Mouse (Mus musculus) midbrain, embryonic 14.5 days (tissue): ENCODE results near the gene Tcf7l2. TPM values are rescaled to one million over a fixed set of nuclear protein-coding genes. Genes with fewer than 3 reads are reported as not detected.

Source experiments
- ATAC-seq: fragments of 200-750 bp; cut with Nextera tagmentation; 2 replicates; pipeline ENCODE4 v1.8.0; 2017; ENCODE audit warnings: moderate number of reproducible peaks, moderate library complexity; ENCODE audit not compliant: low FRiP score, low TSS enrichment
- DNase-seq: peaks from one replicate; pipeline ENCODE4 v3.0.0-alpha.2; 2015
- H3K27ac ChIP-seq: fragments of 300-500 bp; sonication (generic); replicated peaks from 2 replicates; pipeline ENCODE4 v1.5.1; 2014; ENCODE audit warnings: mild to moderate bottlenecking, low read depth, low read length, moderate library complexity
- H3K27me3 ChIP-seq: fragments of 300-500 bp; sonication (generic); 2 replicates; pipeline ENCODE4 v1.6.1; 2014; ENCODE audit warnings: low read length, control low read depth, mixed read lengths; ENCODE audit not compliant: control insufficient read depth, insufficient read depth
- H3K36me3 ChIP-seq: fragments of 300-500 bp; sonication (generic); 2 replicates; pipeline ENCODE4 v1.6.1; 2014; ENCODE audit warnings: low read length, control low read depth; ENCODE audit not compliant: control insufficient read depth, insufficient read depth
- H3K4me1 ChIP-seq: fragments of 300-500 bp; sonication (generic); 2 replicates; pipeline ENCODE4 v1.6.1; 2014; ENCODE audit warnings: mild to moderate bottlenecking, antibody characterized with exemption, low read length, control low read depth; ENCODE audit not compliant: control insufficient read depth, insufficient read depth
- H3K4me2 ChIP-seq: fragments of 300-500 bp; sonication (generic); 2 replicates; pipeline ENCODE4 v1.6.1; 2014; ENCODE audit warnings: mild to moderate bottlenecking, low read length, moderate library complexity
- H3K4me3 ChIP-seq: fragments of 300-500 bp; sonication (generic); replicated peaks from 2 replicates; pipeline ENCODE4 v1.5.1; 2014; ENCODE audit warnings: low read depth, low read length
- H3K9ac ChIP-seq: fragments of 300-500 bp; sonication (generic); replicated peaks from 2 replicates; pipeline ENCODE4 v1.6.1; 2014; ENCODE audit warnings: mild to moderate bottlenecking, low read length, moderate library complexity
- H3K9me3 ChIP-seq: fragments of 300-500 bp; sonication (generic); 2 replicates; pipeline ENCODE4 v1.6.1; 2016; ENCODE audit warnings: low read length, control low read depth, mixed read lengths; ENCODE audit not compliant: control insufficient read depth
- WGBS: fragments of 180-500 bp; shearing (Covaris S2); extraction: QIAGEN DNeasy Blood & Tissue Kit; methylation state at CpG from one replicate; pipeline ENCODE4 v1.1.7; 2014; 5-methylcytosine and 5-hydroxymethylcytosine counted together
- polyA plus RNA-seq: library from polyadenylated mRNA; unstranded; fragments of >200 nt; fragmentation: Nextera tagmentation; extraction: Ambion mirVana; gene quantifications from 2 replicates; pipeline ENCODE4 v1.2.1, GENCODE M21; 2014

The Tcf7l2 gene
- polyA plus RNA-seq, 1 experiment from 2014 or later: 768 TPM

DNA sequence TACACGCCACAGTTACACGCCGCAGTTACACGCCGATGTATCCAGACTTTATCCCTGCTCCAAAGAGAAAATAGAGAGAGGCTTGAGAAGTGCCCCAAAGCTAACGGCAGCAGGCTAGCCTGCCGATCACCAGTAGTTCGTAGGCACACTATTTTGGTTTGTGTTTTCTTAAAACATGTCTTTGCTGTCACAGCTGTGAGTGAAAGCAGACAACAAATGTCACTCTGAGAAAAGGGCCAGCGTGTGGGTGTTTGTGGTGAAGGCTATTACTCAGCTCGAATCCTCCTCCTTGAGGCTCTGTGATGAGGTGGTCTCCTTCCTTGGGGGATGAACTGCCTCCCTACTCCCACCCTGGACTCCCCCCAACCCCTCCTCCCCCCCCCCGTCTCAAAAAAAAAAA lies 26.6 kb downstream of the Tcf7l2 start:
- Histone ChIP-seq H3K4me3 (no peak overlapping the region), H3K36me3 (no peaks in the 10 kb centered on the region), H3K9me3 (no peaks in the 10 kb centered on the region), H3K4me1 (peaks cover 15% of the 10 kb centered on the region), H3K4me2 (no peak overlapping the region), H3K9ac (no peak overlapping the region), H3K27me3 (no peaks in the 10 kb centered on the region), H3K27ac (no peak overlapping the region)
- no peak for ATAC-seq
- no peak for DNase-seq
- 73% methylated on average over 11 of the region's 11 CpGs for WGBS

DNA sequence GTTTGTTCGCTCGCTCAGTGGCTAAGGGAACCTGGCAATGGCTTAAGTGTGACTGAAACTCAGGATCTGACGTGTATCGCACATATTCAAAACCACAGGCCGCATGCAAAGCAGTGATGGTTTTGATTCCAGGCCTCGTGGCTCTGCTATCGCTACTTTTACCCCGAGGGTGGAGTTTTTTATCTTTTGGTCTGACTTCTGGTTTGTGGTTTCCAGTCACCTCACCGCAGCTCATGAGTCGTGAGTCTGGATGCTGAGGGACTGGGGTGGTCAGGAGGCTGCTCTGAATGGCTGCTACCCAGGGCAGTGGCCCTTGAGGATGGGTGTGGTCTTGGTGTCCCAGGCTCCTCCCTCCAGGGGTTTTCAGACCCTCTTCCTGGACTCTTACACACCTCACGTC lies 27.3 kb downstream of the Tcf7l2 start:
- no peak for DNase-seq
- H3K9me3 ChIP-seq: no peaks in the 10 kb centered on the region
- no peak overlapping the region for H3K4me3 ChIP-seq
- H3K9ac ChIP-seq: no peak overlapping the region
- ATAC-seq: no peak
- H3K36me3 ChIP-seq: no peaks in the 10 kb centered on the region
- H3K4me2 ChIP-seq: no peak overlapping the region
- H3K27me3 ChIP-seq: no peaks in the 10 kb centered on the region
- WGBS: 71% methylated on average over 11 of the region's 11 CpGs
- H3K27ac ChIP-seq: no peak overlapping the region
- peaks cover 19% of the 10 kb centered on the region for H3K4me1 ChIP-seq

DNA sequence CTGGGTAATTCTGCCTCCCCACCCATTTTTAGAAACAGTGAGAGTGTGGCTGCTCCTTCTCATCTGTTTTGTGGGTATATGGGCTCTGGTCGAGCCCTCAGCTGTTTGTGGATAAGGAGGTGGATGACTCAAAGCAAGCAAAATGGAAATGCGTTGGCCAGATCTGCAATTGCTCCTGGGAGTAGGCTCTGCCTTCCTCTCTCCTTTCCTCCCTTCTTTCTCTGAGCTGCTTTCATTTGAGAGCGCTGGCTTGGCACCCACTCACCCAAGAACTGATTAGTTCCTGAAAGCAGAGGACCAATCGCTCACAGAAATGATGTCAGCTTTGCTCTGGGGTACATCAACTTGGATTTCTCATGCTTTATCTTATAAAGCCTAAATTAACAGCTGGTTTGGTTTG lies 32.7 kb downstream of the Tcf7l2 start:
- Histone ChIP-seq H3K36me3 (no peaks in the 10 kb centered on the region), H3K27me3 (no peaks in the 10 kb centered on the region), H3K4me3 (no peak overlapping the region), H3K4me2 (no peak overlapping the region), H3K27ac (peak overlapping the region; percentile 63; the same call in 1 of the 2 replicates), H3K9ac (no peak overlapping the region), H3K9me3 (no peaks in the 10 kb centered on the region), H3K4me1 (peaks cover 38% of the 10 kb centered on the region)
- DNase-seq (no peak), ATAC-seq (no peak)
- WGBS: 41% methylated on average over 4 of the region's 4 CpGs

DNA sequence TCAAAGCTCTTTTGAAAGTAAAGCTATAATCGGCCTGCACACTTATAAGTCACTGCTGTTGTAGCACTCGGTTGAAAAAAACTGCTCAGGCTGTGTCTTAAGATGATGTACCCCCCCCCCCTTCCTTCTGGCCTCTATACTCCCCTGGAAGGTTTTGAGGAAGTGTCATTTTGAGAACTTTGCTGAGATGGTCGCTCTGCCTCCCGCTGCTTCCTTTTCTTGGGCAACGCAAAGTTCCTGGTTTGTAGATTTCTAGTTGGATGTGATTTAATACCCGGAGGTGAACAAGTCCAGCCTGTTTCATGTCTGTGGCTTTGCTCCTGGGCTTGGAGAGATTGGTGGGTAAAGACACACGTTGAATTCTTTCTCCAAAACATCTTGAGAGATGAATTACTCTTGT lies 33.2 kb downstream of the Tcf7l2 start:
- Histone ChIP-seq H3K36me3 (no peaks in the 10 kb centered on the region), H3K27ac (no peak overlapping the region), H3K4me2 (no peak overlapping the region), H3K4me3 (no peak overlapping the region), H3K4me1 (peaks cover 38% of the 10 kb centered on the region), H3K27me3 (no peaks in the 10 kb centered on the region), H3K9me3 (no peaks in the 10 kb centered on the region), H3K9ac (no peak overlapping the region)
- 74% methylated on average over 7 of the region's 7 CpGs for WGBS
- ATAC-seq: no peak
- no peak for DNase-seq

DNA sequence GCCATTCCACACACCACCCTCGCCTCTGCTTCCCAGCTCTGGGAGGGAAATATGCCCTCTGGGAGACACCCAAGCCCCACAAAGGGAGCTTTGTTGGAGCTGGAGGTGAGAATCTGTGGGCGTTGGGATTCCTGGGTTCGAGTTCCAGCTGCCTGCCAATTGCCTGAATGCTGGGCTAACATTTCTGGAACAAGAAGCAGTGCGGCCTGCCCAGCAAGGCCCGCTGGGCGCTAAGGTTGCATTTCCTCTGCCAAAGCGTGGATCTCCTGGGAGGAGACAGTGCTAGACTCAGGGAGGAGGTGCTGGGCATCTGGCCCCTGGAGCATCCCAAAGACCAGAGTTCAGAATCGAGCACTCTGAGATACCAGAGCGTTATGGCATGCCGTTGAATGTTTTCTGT lies 38.3 kb downstream of the Tcf7l2 start:
- H3K4me1 ChIP-seq: peaks cover 24% of the 10 kb centered on the region
- H3K9ac ChIP-seq: no peak overlapping the region
- ATAC-seq (no peak), DNase-seq (no peak)
- no peaks in the 10 kb centered on the region for H3K27me3 ChIP-seq
- H3K36me3 ChIP-seq: no peaks in the 10 kb centered on the region
- no peaks in the 10 kb centered on the region for H3K9me3 ChIP-seq
- H3K4me3 ChIP-seq: no peak overlapping the region
- WGBS: 85% methylated on average over 10 of the region's 10 CpGs
- no peak overlapping the region for H3K27ac ChIP-seq
- H3K4me2 ChIP-seq: no peak overlapping the region

DNA sequence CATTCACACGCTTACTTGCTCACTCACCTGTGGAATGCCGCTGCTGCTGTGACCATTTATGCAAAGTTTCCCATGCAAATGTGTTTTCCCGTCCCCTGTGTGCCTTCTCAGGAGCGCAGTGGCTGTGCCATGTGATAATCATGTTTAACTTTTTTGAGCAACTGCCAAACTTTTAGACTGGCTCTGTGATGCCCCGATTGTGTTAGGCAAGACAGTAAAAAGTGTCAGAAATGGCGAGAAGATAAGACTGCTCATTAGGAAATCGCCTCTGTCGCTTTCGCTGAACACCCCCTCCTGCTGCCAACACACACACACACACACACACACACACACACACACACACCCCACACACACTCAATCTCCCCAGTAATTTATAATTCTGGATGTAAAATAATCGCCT lies 39.5 kb downstream of the Tcf7l2 start:
- no peak overlapping the region for H3K4me3 ChIP-seq
- H3K9ac ChIP-seq: no peak overlapping the region
- no peaks in the 10 kb centered on the region for H3K9me3 ChIP-seq
- no peak for ATAC-seq
- no peak overlapping the region for H3K27ac ChIP-seq
- 58% methylated on average over 10 of the region's 10 CpGs for WGBS
- H3K4me2 ChIP-seq: no peak overlapping the region
- no peaks in the 10 kb centered on the region for H3K36me3 ChIP-seq
- H3K4me1 ChIP-seq: peaks cover 24% of the 10 kb centered on the region
- no peaks in the 10 kb centered on the region for H3K27me3 ChIP-seq
- DNase-seq: no peak

DNA sequence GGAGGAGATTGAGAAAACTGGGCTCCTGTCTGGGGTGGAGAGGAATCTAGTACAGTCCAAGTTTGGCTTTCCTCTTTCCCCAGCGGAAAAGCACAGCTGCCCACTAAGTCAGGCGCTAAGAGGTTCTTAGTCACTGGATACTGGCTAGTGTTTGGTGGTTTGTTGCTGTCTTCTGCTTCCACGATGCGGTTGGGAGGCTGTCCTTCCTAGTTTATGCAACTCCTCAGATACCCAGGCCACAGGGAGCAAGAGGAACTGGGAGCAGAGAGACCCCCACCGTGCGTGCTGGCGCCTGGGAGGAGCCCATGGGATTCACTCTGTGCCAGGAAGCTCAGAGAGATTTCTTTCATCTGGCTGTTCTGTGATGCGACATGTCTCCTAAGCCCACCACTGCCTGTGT lies 40.1 kb downstream of the Tcf7l2 start:
- H3K27ac ChIP-seq: no peak overlapping the region; the same call in 1 of the 2 replicates
- ATAC-seq (no peak), DNase-seq (no peak)
- no peaks in the 10 kb centered on the region for H3K36me3 ChIP-seq
- no peak overlapping the region for H3K4me2 ChIP-seq
- peaks cover 24% of the 10 kb centered on the region for H3K4me1 ChIP-seq
- H3K4me3 ChIP-seq: no peak overlapping the region
- WGBS: 72% methylated on average over 8 of the region's 8 CpGs
- no peak overlapping the region for H3K9ac ChIP-seq
- H3K27me3 ChIP-seq: no peaks in the 10 kb centered on the region
- no peaks in the 10 kb centered on the region for H3K9me3 ChIP-seq

DNA sequence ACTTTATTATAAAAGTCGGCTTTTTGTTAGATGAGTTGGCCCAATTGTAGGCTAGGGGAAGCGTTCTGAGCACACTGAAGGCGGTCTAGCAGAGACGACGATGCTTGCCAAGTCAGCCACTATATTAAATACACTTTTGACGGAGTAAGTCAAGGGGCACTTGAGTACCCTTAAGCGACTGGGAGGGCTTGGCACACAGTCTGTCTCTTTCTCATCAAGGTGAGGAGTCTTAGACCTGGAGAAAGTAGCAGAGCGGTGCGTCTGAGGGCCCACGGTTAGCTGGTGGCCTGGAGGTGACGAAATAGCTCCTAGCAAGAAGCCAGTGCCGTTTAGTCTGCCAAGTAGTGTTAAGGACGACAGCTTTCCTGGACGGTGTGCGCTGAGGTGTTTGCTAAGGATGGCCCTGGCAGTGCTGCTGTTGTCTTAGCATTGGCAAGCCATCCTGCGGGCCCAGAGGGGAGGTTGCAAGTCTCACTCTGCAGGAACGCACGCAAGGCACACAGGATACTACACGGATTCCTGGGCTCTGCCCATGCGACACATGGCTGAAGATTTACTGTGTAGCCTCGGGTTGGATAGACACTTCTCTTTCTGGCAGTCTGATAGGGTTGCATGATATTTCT lies 43.3 kb downstream of the Tcf7l2 start:
- H3K9ac ChIP-seq: no peak overlapping the region
- H3K4me2 ChIP-seq: no peak overlapping the region
- ATAC-seq: no peak
- no peaks in the 10 kb centered on the region for H3K36me3 ChIP-seq
- no peak for DNase-seq
- 90% methylated on average over 21 of the region's 21 CpGs for WGBS
- 0 out of 2 replicates have a peak overlapping the region, but pooled peaks have one; percentile 13 for H3K27ac ChIP-seq
- no peaks in the 10 kb centered on the region for H3K9me3 ChIP-seq
- no peak overlapping the region for H3K4me3 ChIP-seq
- H3K27me3 ChIP-seq: no peaks in the 10 kb centered on the region
- peaks cover 18% of the 10 kb centered on the region for H3K4me1 ChIP-seq

DNA sequence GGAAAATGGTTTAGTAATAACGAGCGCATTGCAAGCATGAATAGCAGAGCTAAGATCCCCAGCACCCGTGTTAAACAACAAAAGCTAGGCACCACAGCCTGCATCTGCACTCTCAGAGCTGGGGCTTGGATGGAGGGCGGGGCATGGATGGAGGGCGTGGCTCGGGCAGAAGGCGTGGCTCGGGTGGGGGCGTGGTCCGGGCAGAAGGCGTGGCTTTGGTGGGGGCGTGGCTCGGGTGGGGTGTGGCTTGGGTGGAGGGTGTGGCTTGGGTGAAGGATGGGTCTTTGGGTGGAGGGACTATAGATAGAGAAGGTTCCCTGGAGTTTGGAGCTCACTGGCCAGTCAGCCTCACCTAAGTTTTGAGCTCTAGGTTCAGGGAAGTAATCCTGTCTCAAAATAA lies 45.8 kb downstream of the Tcf7l2 start:
- no peaks in the 10 kb centered on the region for H3K9me3 ChIP-seq
- no peaks in the 10 kb centered on the region for H3K27me3 ChIP-seq
- 90% methylated on average over 13 of the region's 13 CpGs for WGBS
- H3K27ac ChIP-seq: no peak overlapping the region
- H3K36me3 ChIP-seq: no peaks in the 10 kb centered on the region
- H3K4me3 ChIP-seq: no peak overlapping the region
- DNase-seq: no peak
- H3K4me2 ChIP-seq: no peak overlapping the region
- no peak for ATAC-seq
- peaks cover 22% of the 10 kb centered on the region for H3K4me1 ChIP-seq
- H3K9ac ChIP-seq: no peak overlapping the region
